Mouse (Mus musculus): ENCODE measurements around the gene Mrpl4. TPM values are rescaled to one million over a fixed set of nuclear protein-coding genes. Genes with fewer than 3 reads are reported as not detected.

The Mrpl4 gene
- total RNA-seq (2012; rRNA removed) (98.7 and 103 TPM in 2 replicates), total RNA-seq (2014; rRNA removed) (42.1 and 43.9 TPM in 2 replicates), polyA plus RNA-seq (2012; ENCODE audit: insufficient read length, low read depth) (83.6 and 94.8 TPM in 2 replicates)

GRCm38 (mm10) chr9:21002627-21003551 lies at the start of gene Mrpl4:
Gene Mrpl4 (plus strand): TSS chr9:21002738.
- Histone ChIP-seq H3K27me3 (replicated peaks) (no peaks in the 10 kb centered on the region), H3K4me1 (ENCODE audit: control insufficient read depth in 1 of 2, insufficient read depth in 2 of 2) (peaks cover 2 to 17% of the 10 kb centered on the region in 2 experiments; a peak in 3 of 4 replicates), H3K9ac (ENCODE audit: insufficient read depth, low read depth) (peak within 1 kb of the TSS; percentile 85), H3K4me2 (ENCODE audit: insufficient read depth, low read depth, poor library complexity, severe bottlenecking) (peak within 1 kb of the TSS; percentile 85), H3K27ac (ENCODE audit: insufficient read depth, low read depth) (0 out of 2 replicates have a peak within 1 kb of the TSS, but pooled peaks have one; percentile 2), H3K36me3 (replicated peaks in 1 of 2; ENCODE audit: control insufficient read depth in 1 of 2, insufficient read depth in 1 of 2, low read length in 1 of 2) (peaks cover 30 to 36% of the 10 kb centered on the region in 2 experiments), H3K79me2 (replicated peaks; ENCODE audit: control insufficient read depth, extremely low read depth, insufficient read depth, poor library complexity, severe bottlenecking) (peaks cover 11% of the 10 kb centered on the region), H3K4me3 (replicated peaks in 1 of 3; ENCODE audit: low read depth in 2 of 3, low read length in 2 of 3, poor library complexity in 1 of 3) (peak within 1 kb of the TSS; percentile 69 to 93 (median 85)), H3K9me3 (replicated peaks; ENCODE audit: low read length) (no peaks in the 10 kb centered on the region)
- dilution Hi-C loops (cut with MboI; ENCODE audit: extremely low pct_ligation_motif_present, extremely low pct_unique_long_range_greater_than_20kb, low sequenced_read_pairs) = no loop called here
- DNase-seq (ENCODE audit: extremely low read depth) = peak; percentile 88
- TF ChIP-seq EP300 (IDR thresholded peaks at IDR 0.05; ENCODE audit: low read length) = no peak
- TF ChIP-seq RCOR1 (conservative IDR thresholded peaks at IDR 0.05; ENCODE audit: low read depth, low read length) = no peak
- no peak for TF ChIP-seq PAX5 (IDR thresholded peaks at IDR 0.05; ENCODE audit: low read length)
- 0 out of 2 replicates have a peak, but pooled peaks have one; percentile 58 for TF ChIP-seq TBP (conservative IDR thresholded peaks at IDR 0.05; ENCODE audit: low read depth, low read length)
- TF ChIP-seq POLR2AphosphoS2 (IDR thresholded peaks at IDR 0.05; ENCODE audit: low read depth, low read length) = peak; percentile 62; the same call in 1 of the 2 replicates
- TF ChIP-seq NRF1 (IDR thresholded peaks at IDR 0.05; ENCODE audit: low read depth, low read length) = peak; percentile 52
- no peak for TF ChIP-seq ZKSCAN1 (IDR thresholded peaks at IDR 0.05; ENCODE audit: borderline replicate concordance, low read depth, low read length)
- TF ChIP-seq GABPA (IDR thresholded peaks at IDR 0.05; ENCODE audit: insufficient replicate concordance, low read depth, low read length) = peak; percentile 66; the same call in 1 of the 2 replicates
- peak; percentile 92 for TF ChIP-seq POLR2A (IDR thresholded peaks at IDR 0.05; ENCODE audit: low read depth, low read length)
- TF ChIP-seq UBTF (IDR thresholded peaks at IDR 0.05; ENCODE audit: low read depth, low read length) = no peak
- no peak; the same call in 1 of the 2 replicates for TF ChIP-seq RAD21 (IDR thresholded peaks at IDR 0.05; ENCODE audit: low read depth, low read length)
- peak; percentile 91 for TF ChIP-seq HCFC1 (IDR thresholded peaks at IDR 0.05; ENCODE audit: low read depth, low read length)
- no peak for TF ChIP-seq ZC3H11A (IDR thresholded peaks at IDR 0.05; ENCODE audit: low read depth, low read length)
- TF ChIP-seq SMC3 (IDR thresholded peaks at IDR 0.05; ENCODE audit: low read depth, low read length) = peak; percentile 23; the same call in 1 of the 2 replicates
- TF ChIP-seq MAFK (IDR thresholded peaks at IDR 0.05; ENCODE audit: insufficient replicate concordance, low read length) = no peak
- TF ChIP-seq MEF2A (IDR thresholded peaks at IDR 0.05; ENCODE audit: borderline replicate concordance, low read depth, low read length) = peak; percentile 34; the same call in 1 of the 2 replicates
- TF ChIP-seq MAX (IDR thresholded peaks at IDR 0.05; ENCODE audit: low read length) = no peak; the same call in 1 of the 2 replicates
- TF ChIP-seq SIN3A (IDR thresholded peaks at IDR 0.05; ENCODE audit: low read length) = peak; percentile 92
- TF ChIP-seq BHLHE40 (IDR thresholded peaks at IDR 0.05; ENCODE audit: low read depth, low read length) = 0 out of 2 replicates have a peak, but pooled peaks have one; percentile 12
- peak; percentile 76 for TF ChIP-seq ZMIZ1 (IDR thresholded peaks at IDR 0.05; ENCODE audit: low read depth, low read length)
- no peak for TF ChIP-seq CHD1 (IDR thresholded peaks at IDR 0.05; ENCODE audit: low read depth, low read length)
- TF ChIP-seq USF2 (conservative IDR thresholded peaks at IDR 0.05; ENCODE audit: low read depth, low read length) = no peak
- peak; percentile 91 for TF ChIP-seq MXI1 (IDR thresholded peaks at IDR 0.05; ENCODE audit: low read depth, low read length)
- peak; percentile 72; the same call in 1 of the 2 replicates for TF ChIP-seq CHD2 (IDR thresholded peaks at IDR 0.05; ENCODE audit: low read length)
- TF ChIP-seq E2F4 (IDR thresholded peaks at IDR 0.05; ENCODE audit: insufficient replicate concordance, low read depth, low read length) = no peak
- TF ChIP-seq ELF1 (IDR thresholded peaks at IDR 0.05; ENCODE audit: low read depth, low read length) = peak; percentile 72
- peak; percentile 96 for TF ChIP-seq NELFE (IDR thresholded peaks at IDR 0.05; ENCODE audit: low read depth, low read length)
- no peak for TF ChIP-seq USF1 (IDR thresholded peaks at IDR 0.05; ENCODE audit: low read depth, low read length)
- peak; percentile 60 for TF ChIP-seq IRF4 (IDR thresholded peaks at IDR 0.05; ENCODE audit: low read depth, low read length)
- no peak for TF ChIP-seq JUN (IDR thresholded peaks at IDR 0.05; ENCODE audit: insufficient read depth, low read depth, low read length)
- TF ChIP-seq MYC (IDR thresholded peaks at IDR 0.05; ENCODE audit: low read depth, low read length) = no peak
- no peak; the same call in 1 of the 2 replicates for TF ChIP-seq ETS1 (conservative IDR thresholded peaks at IDR 0.05; ENCODE audit: low read depth, low read length)
- peak; percentile 69 for TF ChIP-seq TCF12 (IDR thresholded peaks at IDR 0.05; ENCODE audit: low read depth, low read length)
- TF ChIP-seq CTCF (conservative IDR thresholded peaks at IDR 0.05 in 1 of 2, IDR thresholded peaks at IDR 0.05 in 1 of 2; ENCODE audit: low read depth in 2 of 2, low read length in 2 of 2) = peak in 1 of 2 experiments; percentile 37; a peak in 2 of 4 replicates
- TF ChIP-seq KAT2A (IDR thresholded peaks at IDR 0.05; ENCODE audit: insufficient replicate concordance, low read length) = peak; percentile 79; the same call in 1 of the 2 replicates
- in situ Hi-C loops (cut with MboI; ENCODE audit: low pct_ligation_motif_present, low pct_unique_long_range_greater_than_20kb, low sequenced_read_pairs) = loop anchor here (5.0 kb wide), 2 partner anchors 56 to 101 kb away; no protein-coding TSS in a partner anchor
